Mouse (Mus musculus) left cerebral cortex, postnatal 25 days (tissue): ENCODE results near the gene Gm28051. TPM values are rescaled to one million over a fixed set of nuclear protein-coding genes. Genes with fewer than 3 reads are reported as not detected.

Experiments
- DNase-seq, 2 experiments: peaks; one replicate each; pipeline ENCODE4 v3.0.0; 2022; ENCODE audit warnings: low spot score in 2 of 2, mixed read lengths in 1 of 2
- intact Hi-C: fragments of 180-260 bp; cut with DNase I; formaldehyde crosslinking; loops from one replicate; pipeline ENCODE4 v1.15.1; 2025
- microRNA-seq, 2 experiments: library from miRNA; unstranded; fragments of <30 nt; microRNA quantifications; one replicate each; pipeline ENCODE4 v1.2.0; 2022
- total RNA-seq, 2 experiments: library from RNA; stranded (reverse); gene quantifications; 2 replicates each; pipeline ENCODE4 v1.2.3; 2021

Gm28051 gene
- total RNA-seq, 2 experiments from 2014 or later: not detected

- DNase-seq: no peak
- intact Hi-C loops: no loop called here
Observed at GRCm38 (mm10) chr12:102672857-102673839, 84.4 kb downstream of the Gm28051 start.

- DNase-seq: no peak
- intact Hi-C loops: no loop called here
Observed at GRCm38 (mm10) chr12:102672176-102672575, 85.4 kb downstream of the Gm28051 start.

- intact Hi-C loops: no loop called here
- no peak for DNase-seq
Observed at GRCm38 (mm10) chr12:102670848-102671247, 86.7 kb downstream of the Gm28051 start.

Small RNA genes lying within 50 kb of the gene (microRNA-seq; reads per million reads assigned to microRNA genes)
- 0.67 to 2.0 reads per million in 2 experiments for gene Mir1936

Other genes with a start within 250 kb of the Gm28051 start
- gene Chga, start 202.8 kb downstream of the Gm28051 start, total RNA-seq: 100 to 1,000 TPM; 177 to 186 TPM
- 10 to 100 TPM; 63.9 to 70.2 TPM for gene Itpk1, start 52.8 kb downstream of the Gm28051 start, total RNA-seq
- 10 to 100 TPM; 31.6 to 39.3 TPM for gene Moap1, start 14.1 kb downstream of the Gm28051 start, total RNA-seq
- 1 to 10 TPM; 6.0 to 6.4 TPM for gene Tmem251, start 14.0 kb downstream of the Gm28051 start, total RNA-seq
- 10 to 100 TPM; 16.9 to 18.2 TPM for gene Gon7, start within 50 bp of the Gm28051 start, total RNA-seq
- gene Ubr7, start 202 bp upstream of the Gm28051 start, total RNA-seq: 10 to 100 TPM; 34.3 to 36.6 TPM
- 10 to 100 TPM; 19.9 to 20.0 TPM for gene Gm20604, start 907 bp upstream of the Gm28051 start, total RNA-seq
- gene Btbd7, start 120.7 kb upstream of the Gm28051 start, total RNA-seq: 10 to 100 TPM; 18.4 to 19.5 TPM
- gene Cox8c, start 141.6 kb upstream of the Gm28051 start, total RNA-seq: not detected
- 10 to 100 TPM; 52.1 to 58.6 TPM for gene Unc79, start 191.1 kb upstream of the Gm28051 start, total RNA-seq